Mouse (Mus musculus): Measurements from ENCODE around the gene Esrrg.

DNA sequence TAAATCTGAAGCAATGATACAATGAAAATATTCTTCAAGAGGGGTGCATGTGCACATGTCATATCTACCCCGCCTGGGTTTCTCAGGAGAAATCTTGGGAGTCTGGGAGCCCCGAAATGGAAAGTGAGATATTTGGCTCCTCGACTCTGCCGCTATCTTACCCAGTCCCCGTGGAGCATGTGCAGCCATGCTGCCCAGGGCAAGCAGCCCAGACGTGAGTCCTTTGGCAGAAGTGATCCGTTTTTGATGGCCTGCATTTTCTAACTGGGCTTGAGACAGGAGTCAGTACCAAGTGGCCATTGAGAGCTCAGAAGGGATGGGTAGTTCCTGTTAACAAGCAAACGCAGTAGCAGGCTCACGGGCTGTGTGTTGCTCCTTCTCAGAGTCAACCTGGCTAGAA, 89.6 kb downstream of the Esrrg start:
- no peak for TF ChIP-seq GATA1 (IDR thresholded peaks at IDR 0.05; ENCODE audit: low read length)
- TF ChIP-seq TAL1 (IDR thresholded peaks at IDR 0.05; ENCODE audit: low read length) = no peak
